Mouse (Mus musculus) neural tube, embryonic 13.5 days (tissue): Measurements from ENCODE around the gene 2310007B03Rik. TPM values are rescaled to one million over a fixed set of nuclear protein-coding genes. Genes with fewer than 3 reads are reported as not detected.

Source experiments
- ATAC-seq: fragments of 200-750 bp; cut with Nextera tagmentation; 2 replicates; pipeline ENCODE4 v1.8.0; 2017; ENCODE audit warnings: low read depth, mild to moderate bottlenecking, moderate TSS enrichment, moderate library complexity
- H3K27ac ChIP-seq: fragments of 300-500 bp; sonication (generic); replicated peaks from 2 replicates; pipeline ENCODE4 v1.5.1; 2015; ENCODE audit warnings: moderate library complexity, mild to moderate bottlenecking, inconsistent platforms
- H3K27me3 ChIP-seq: fragments of 300-500 bp; sonication (generic); 2 replicates; pipeline ENCODE4 v1.6.1; 2015; ENCODE audit warnings: mild to moderate bottlenecking, inconsistent platforms
- H3K36me3 ChIP-seq: fragments of 300-500 bp; sonication (generic); 2 replicates; pipeline ENCODE4 v1.6.1; 2015; ENCODE audit warnings: mild to moderate bottlenecking, inconsistent platforms
- H3K4me1 ChIP-seq: fragments of 300-500 bp; sonication (generic); replicated peaks from 2 replicates; pipeline ENCODE4 v1.6.1; 2015; ENCODE audit warnings: inconsistent platforms
- H3K4me2 ChIP-seq: fragments of 300-500 bp; sonication (generic); 2 replicates; pipeline ENCODE4 v1.6.1; 2015; ENCODE audit warnings: inconsistent platforms, mild to moderate bottlenecking, moderate library complexity
- H3K4me3 ChIP-seq: fragments of 300-500 bp; sonication (generic); 2 replicates; pipeline ENCODE4 v1.5.1; 2015; ENCODE audit warnings: mild to moderate bottlenecking, inconsistent platforms
- H3K9ac ChIP-seq: fragments of 300-500 bp; sonication (generic); 2 replicates; pipeline ENCODE4 v1.6.1; 2015; ENCODE audit warnings: moderate library complexity, mild to moderate bottlenecking, inconsistent platforms
- H3K9me3 ChIP-seq: fragments of 300-500 bp; sonication (generic); 2 replicates; pipeline ENCODE4 v1.6.1; 2016; ENCODE audit warnings: inconsistent platforms
- WGBS: fragments of 180-500 bp; shearing (Covaris S2); methylation state at CpG from one replicate; pipeline ENCODE4 v1.1.7; 2015; 5-methylcytosine and 5-hydroxymethylcytosine counted together
- polyA plus RNA-seq: library from polyadenylated mRNA; unstranded; fragments of >200 nt; fragmentation: Nextera tagmentation; extraction: Ambion mirVana; gene quantifications from 2 replicates; pipeline ENCODE4 v1.2.1, GENCODE M21; 2015

2310007B03Rik gene
- polyA plus RNA-seq, 1 experiment from 2014 or later = not detected

- Histone ChIP-seq H3K9me3 (no peaks in the 10 kb centered on the region), H3K9ac (no peak overlapping the region), H3K36me3 (no peaks in the 10 kb centered on the region), H3K4me3 (no peak overlapping the region), H3K27me3 (no peaks in the 10 kb centered on the region), H3K4me1 (no peaks in the 10 kb centered on the region), H3K27ac (no peak overlapping the region), H3K4me2 (no peak overlapping the region)
- 85% methylated on average over 11 of the region's 11 CpGs for WGBS
- no peak for ATAC-seq
Observed at GRCm38 (mm10) chr1:93123179-93123854, 37.4 kb downstream of the 2310007B03Rik start.

- Histone ChIP-seq H3K9ac (no peak overlapping the region), H3K4me3 (no peak overlapping the region), H3K27ac (no peak overlapping the region), H3K4me1 (peaks cover 12% of the 10 kb centered on the region), H3K9me3 (no peaks in the 10 kb centered on the region), H3K36me3 (no peaks in the 10 kb centered on the region), H3K27me3 (no peaks in the 10 kb centered on the region), H3K4me2 (no peak overlapping the region)
- 35% methylated on average over 4 of the region's 4 CpGs for WGBS
- no peak for ATAC-seq
Observed at GRCm38 (mm10) chr1:93118816-93119215, 41.9 kb downstream of the 2310007B03Rik start.

- H3K27me3 ChIP-seq = no peaks in the 10 kb centered on the region
- 0 out of 2 replicates have a peak overlapping the region, but pooled peaks have one; percentile 39 for H3K27ac ChIP-seq
- peak overlapping the region; percentile 38 for H3K4me3 ChIP-seq
- peak; percentile 85 for ATAC-seq
- WGBS = 21% methylated on average over 13 of the region's 13 CpGs
- H3K9me3 ChIP-seq = 0 out of 2 replicates have a peak, but pooled peaks cover 4% of the 10 kb centered on the region
- peak overlapping the region; percentile 62 for H3K9ac ChIP-seq
- peak overlapping the region; percentile 67 for H3K4me2 ChIP-seq
- H3K4me1 ChIP-seq = peaks cover 12% of the 10 kb centered on the region
- no peaks in the 10 kb centered on the region for H3K36me3 ChIP-seq
Observed at GRCm38 (mm10) chr1:93115471-93115870, 45.3 kb downstream of the 2310007B03Rik start.

- peak overlapping the region; percentile 46 for H3K27ac ChIP-seq
- peak; percentile 100 for ATAC-seq
Observed at GRCm38 (mm10) chr1:93114713-93115463, 45.9 kb downstream of the 2310007B03Rik start.

GRCm38 (mm10) chr1:93102700-93103099 lies 58.0 kb downstream of the 2310007B03Rik start:
- H3K4me3 ChIP-seq = peak overlapping the region; percentile 79
- peak overlapping the region; percentile 89 for H3K4me2 ChIP-seq
- peaks cover 4% of the 10 kb centered on the region; the same call in 1 of the 2 replicates for H3K36me3 ChIP-seq
- peaks cover 29% of the 10 kb centered on the region for H3K4me1 ChIP-seq
- peak overlapping the region; percentile 93 for H3K27ac ChIP-seq
- no peaks in the 10 kb centered on the region for H3K9me3 ChIP-seq
- H3K9ac ChIP-seq = peak overlapping the region; percentile 93
- no peak for ATAC-seq
- H3K27me3 ChIP-seq = peaks cover 14% of the 10 kb centered on the region
- WGBS = 50% methylated on average over 7 of the region's 7 CpGs

More at GRCm38 (mm10) chr1:93114713-93115463, 45.9 kb downstream of the 2310007B03Rik start:
- H3K4me3 ChIP-seq = peak overlapping the region; percentile 38
- H3K27me3 ChIP-seq = no peaks in the 10 kb centered on the region
- 23% methylated on average over 21 of the region's 21 CpGs for WGBS
- peak overlapping the region; percentile 67 for H3K4me2 ChIP-seq
- 0 out of 2 replicates have a peak, but pooled peaks cover 4% of the 10 kb centered on the region for H3K9me3 ChIP-seq
- H3K36me3 ChIP-seq = no peaks in the 10 kb centered on the region
- H3K4me1 ChIP-seq = peaks cover 12% of the 10 kb centered on the region
- H3K9ac ChIP-seq = peak overlapping the region; percentile 62

GRCm38 (mm10) chr1:93101571-93102061 lies 59.1 kb downstream of the 2310007B03Rik start, which contains the start of gene Kif1a:
Gene Kif1a (minus strand): TSS chr1:93101951.
- Histone ChIP-seq H3K4me3 (peak within 1 kb of the TSS; percentile 79), H3K27ac (peak within 1 kb of the TSS; percentile 93), H3K9me3 (no peaks in the 10 kb centered on the region), H3K4me1 (peaks cover 34% of the 10 kb centered on the region), H3K36me3 (peaks cover 13% of the 10 kb centered on the region; the same call in 1 of the 2 replicates), H3K27me3 (peaks cover 14% of the 10 kb centered on the region), H3K9ac (peak within 1 kb of the TSS; percentile 93), H3K4me2 (peak within 1 kb of the TSS; percentile 89)
- peak; percentile 92 for ATAC-seq
- under 1% methylated on average over 39 of the region's 39 CpGs for WGBS

Other genes with a start within 250 kb of the 2310007B03Rik start
- gene Capn10, start 226.6 kb downstream of the 2310007B03Rik start, polyA plus RNA-seq = 55.3 and 55.7 TPM in 2 replicates
- gene Gpr35, start 210.1 kb downstream of the 2310007B03Rik start, polyA plus RNA-seq = 0.23 and 0.60 TPM in 2 replicates
- not detected in 2 replicates for gene Aqp12, start 154.6 kb downstream of the 2310007B03Rik start, polyA plus RNA-seq
- 302 and 303 TPM in 2 replicates for gene Kif1a, start 59.0 kb downstream of the 2310007B03Rik start, polyA plus RNA-seq
- gene Agxt, start 25.7 kb downstream of the 2310007B03Rik start, polyA plus RNA-seq = not detected in 2 replicates
- gene Crocc2, start 7.8 kb upstream of the 2310007B03Rik start, polyA plus RNA-seq = 0.21 and 0.35 TPM in 2 replicates
- 10.2 and 11.5 TPM in 2 replicates for gene Sned1, start 74.9 kb upstream of the 2310007B03Rik start, polyA plus RNA-seq
- 33.2 and 37.2 TPM in 2 replicates for gene Mterf4, start 145.0 kb upstream of the 2310007B03Rik start, polyA plus RNA-seq
- gene Ppp1r7, start 181.9 kb upstream of the 2310007B03Rik start, polyA plus RNA-seq = 50.5 and 58.4 TPM in 2 replicates
- gene Pask, start 182.5 kb upstream of the 2310007B03Rik start, polyA plus RNA-seq = 4.6 and 7.1 TPM in 2 replicates
- 0.12 and 0.28 TPM in 2 replicates for gene Ano7, start 213.0 kb upstream of the 2310007B03Rik start, polyA plus RNA-seq